Mouse (Mus musculus) neural tube, embryonic 14.5 days (tissue): Measurements from ENCODE around the gene Stxbp1. TPM values are rescaled to one million over a fixed set of nuclear protein-coding genes. Genes with fewer than 3 reads are reported as not detected.

Source experiments
- ATAC-seq: fragments of 200-750 bp; cut with Nextera tagmentation; 2 replicates; pipeline ENCODE4 v1.8.0; 2017; ENCODE audit warnings: low read depth, mild to moderate bottlenecking, moderate TSS enrichment, moderate library complexity
- H3K27ac ChIP-seq: fragments of 300-500 bp; sonication (generic); 2 replicates; pipeline ENCODE4 v1.5.1; 2014; ENCODE audit warnings: low read depth, mild to moderate bottlenecking, control low read depth, low read length, moderate library complexity, mixed read lengths
- H3K27me3 ChIP-seq: fragments of 300-500 bp; sonication (generic); 2 replicates; pipeline ENCODE4 v1.6.1; 2014; ENCODE audit warnings: low read length; ENCODE audit not compliant: control insufficient read depth, insufficient read depth
- H3K36me3 ChIP-seq: fragments of 300-500 bp; sonication (generic); 2 replicates; pipeline ENCODE4 v1.6.1; 2014; ENCODE audit warnings: low read length, mixed read lengths; ENCODE audit not compliant: control insufficient read depth, insufficient read depth
- H3K4me1 ChIP-seq: fragments of 300-500 bp; sonication (generic); 2 replicates; pipeline ENCODE4 v1.6.1; 2014; ENCODE audit warnings: low read length; ENCODE audit not compliant: control insufficient read depth, insufficient read depth
- H3K4me2 ChIP-seq: fragments of 300-500 bp; sonication (generic); 2 replicates; pipeline ENCODE4 v1.6.1; 2014; ENCODE audit warnings: mild to moderate bottlenecking, low read depth, low read length, control low read depth
- H3K4me3 ChIP-seq: fragments of 300-500 bp; sonication (generic); 2 replicates; pipeline ENCODE4 v1.5.1; 2014; ENCODE audit warnings: low read depth, low read length, control low read depth, mixed read lengths
- H3K9ac ChIP-seq: fragments of 300-500 bp; sonication (generic); replicated peaks from 2 replicates; pipeline ENCODE4 v1.6.1; 2014; ENCODE audit warnings: low read depth, mild to moderate bottlenecking, control low read depth, low read length, mixed read lengths
- H3K9me3 ChIP-seq: fragments of 300-500 bp; sonication (generic); 2 replicates; pipeline ENCODE4 v1.6.1; 2016; ENCODE audit warnings: low read length; ENCODE audit not compliant: control insufficient read depth
- WGBS: fragments of 180-500 bp; shearing (Covaris S2); extraction: QIAGEN DNeasy Blood & Tissue Kit; methylation state at CpG from one replicate; pipeline ENCODE4 v1.1.7; 2014; 5-methylcytosine and 5-hydroxymethylcytosine counted together
- polyA plus RNA-seq: library from polyadenylated mRNA; unstranded; fragments of >200 nt; fragmentation: Nextera tagmentation; extraction: Ambion mirVana; gene quantifications from 2 replicates; pipeline ENCODE4 v1.2.1, GENCODE M21; 2014

Stxbp1 gene
- polyA plus RNA-seq, 1 experiment from 2014 or later: 312 TPM

GRCm38 (mm10) chr2:32750199-32750598 is 96.8 kb downstream of the Stxbp1 start:
- WGBS: 74% methylated on average over 7 of the region's 7 CpGs
- Histone ChIP-seq H3K9ac (no peak overlapping the region), H3K36me3 (peaks cover 70% of the 10 kb centered on the region), H3K27me3 (no peaks in the 10 kb centered on the region), H3K4me3 (no peak overlapping the region), H3K27ac (no peak overlapping the region), H3K4me1 (0 out of 2 replicates have a peak, but pooled peaks cover 17% of the 10 kb centered on the region), H3K9me3 (no peaks in the 10 kb centered on the region), H3K4me2 (peak overlapping the region; percentile 32; the same call in 1 of the 2 replicates)
- no peak for ATAC-seq

DNA sequence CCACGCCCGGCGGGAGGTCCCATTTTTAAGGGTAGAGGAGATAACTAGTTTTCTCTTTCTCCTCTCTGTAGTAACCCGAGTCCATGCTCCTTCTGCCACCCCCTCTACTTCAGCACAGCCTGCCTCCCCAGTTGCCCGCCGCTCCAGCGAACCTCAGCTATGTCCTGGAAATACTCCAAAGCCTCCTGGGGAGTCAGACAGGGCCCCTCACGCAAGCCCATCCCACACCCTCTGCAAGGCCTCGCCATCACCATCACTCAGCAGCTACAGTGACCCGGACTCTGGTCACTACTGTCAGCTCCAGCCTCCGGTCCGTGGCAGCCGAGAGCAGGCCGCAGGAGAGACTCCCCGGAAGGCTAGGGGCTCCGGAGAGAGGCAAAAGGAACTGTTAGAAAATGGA is 98.0 kb downstream of the Stxbp1 start:
- no peak overlapping the region for H3K4me2 ChIP-seq
- H3K9ac ChIP-seq: no peak overlapping the region
- H3K9me3 ChIP-seq: no peaks in the 10 kb centered on the region
- ATAC-seq: no peak
- no peaks in the 10 kb centered on the region for H3K27me3 ChIP-seq
- H3K4me3 ChIP-seq: no peak overlapping the region
- H3K36me3 ChIP-seq: peaks cover 64% of the 10 kb centered on the region
- WGBS: 86% methylated on average over 16 of the region's 16 CpGs
- no peak overlapping the region for H3K27ac ChIP-seq
- H3K4me1 ChIP-seq: peaks cover 20% of the 10 kb centered on the region; the same call in 1 of the 2 replicates

- WGBS: 81% methylated on average over 15 of the region's 15 CpGs
- Histone ChIP-seq H3K9ac (no peak overlapping the region), H3K4me2 (no peak overlapping the region), H3K9me3 (no peaks in the 10 kb centered on the region), H3K27ac (no peak overlapping the region), H3K4me3 (no peak overlapping the region), H3K27me3 (no peaks in the 10 kb centered on the region), H3K4me1 (peaks cover 19% of the 10 kb centered on the region), H3K36me3 (peaks cover 43% of the 10 kb centered on the region)
- ATAC-seq: no peak
Observed at GRCm38 (mm10) chr2:32744272-32744982, 102.6 kb downstream of the Stxbp1 start.

- 11% methylated on average over 18 of the region's 18 CpGs for WGBS
- Histone ChIP-seq H3K4me3 (peak overlapping the region; percentile 77), H3K4me1 (peaks cover 19% of the 10 kb centered on the region), H3K36me3 (peaks cover 22% of the 10 kb centered on the region), H3K27me3 (no peaks in the 10 kb centered on the region), H3K9me3 (no peaks in the 10 kb centered on the region), H3K9ac (peak overlapping the region; percentile 90), H3K27ac (peak overlapping the region; percentile 86), H3K4me2 (peak overlapping the region; percentile 72)
- ATAC-seq: peak; percentile 94
Observed at GRCm38 (mm10) chr2:32742173-32742531, 104.9 kb downstream of the Stxbp1 start.

GRCm38 (mm10) chr2:32741273-32742172 is 105.5 kb downstream of the Stxbp1 start:
- Histone ChIP-seq H3K9me3 (no peaks in the 10 kb centered on the region), H3K9ac (peak overlapping the region; percentile 90), H3K4me1 (peaks cover 19% of the 10 kb centered on the region), H3K27ac (peak overlapping the region; percentile 86), H3K4me3 (peak overlapping the region; percentile 77), H3K27me3 (no peaks in the 10 kb centered on the region), H3K36me3 (peaks cover 16% of the 10 kb centered on the region), H3K4me2 (peak overlapping the region; percentile 72)
- peak; percentile 63 for ATAC-seq
- 3% methylated on average over 48 of the region's 58 CpGs for WGBS

GRCm38 (mm10) chr2:32740916-32741272 is 106.2 kb downstream of the Stxbp1 start, which contains the start of gene 6330409D20Rik:
Gene 6330409D20Rik, minus strand, starts transcription at chr2:32741016.
- H3K27ac ChIP-seq: peak within 1 kb of the TSS; percentile 86
- 5% methylated on average over 11 of the region's 11 CpGs for WGBS
- H3K9ac ChIP-seq: peak within 1 kb of the TSS; percentile 90
- peak within 1 kb of the TSS; percentile 72 for H3K4me2 ChIP-seq
- H3K27me3 ChIP-seq: no peaks in the 10 kb centered on the region
- H3K4me3 ChIP-seq: peak within 1 kb of the TSS; percentile 77
- peaks cover 10% of the 10 kb centered on the region for H3K36me3 ChIP-seq
- no peak for ATAC-seq
- H3K4me1 ChIP-seq: peaks cover 19% of the 10 kb centered on the region
- no peaks in the 10 kb centered on the region for H3K9me3 ChIP-seq

DNA sequence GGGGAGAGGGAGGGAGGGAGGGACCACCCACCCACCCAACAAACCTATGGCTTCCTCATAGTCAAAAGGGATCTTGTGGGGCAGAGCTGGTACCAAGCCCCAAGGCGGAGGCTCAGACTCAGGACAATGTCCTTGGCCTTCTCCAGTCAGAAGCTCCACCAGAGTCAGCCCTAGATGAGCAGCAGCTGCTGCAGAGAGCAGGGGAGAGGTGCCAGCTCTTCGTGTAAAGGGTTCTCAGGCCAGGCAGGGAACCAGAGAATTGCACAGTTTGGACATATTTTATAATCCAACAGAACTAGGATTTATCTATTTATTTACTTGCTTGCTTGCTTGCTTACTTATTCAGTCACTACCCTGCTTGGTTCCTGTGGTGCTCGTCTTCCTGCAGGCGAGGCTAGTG is 107.7 kb downstream of the Stxbp1 start:
- H3K27ac ChIP-seq: no peak overlapping the region
- H3K4me2 ChIP-seq: no peak overlapping the region
- H3K4me3 ChIP-seq: no peak overlapping the region
- 73% methylated on average over 4 of the region's 4 CpGs for WGBS
- H3K36me3 ChIP-seq: no peaks in the 10 kb centered on the region
- no peak for ATAC-seq
- H3K4me1 ChIP-seq: peaks cover 18% of the 10 kb centered on the region
- no peak overlapping the region for H3K9ac ChIP-seq
- no peaks in the 10 kb centered on the region for H3K9me3 ChIP-seq
- no peaks in the 10 kb centered on the region for H3K27me3 ChIP-seq
